Mouse (Mus musculus) midbrain, embryonic 12.5 days (tissue): ENCODE measurements around the gene Nus1. TPM values are rescaled to one million over a fixed set of nuclear protein-coding genes. Genes with fewer than 3 reads are reported as not detected.

Experiments used
- ATAC-seq: fragments of 200-750 bp; cut with Nextera tagmentation; 2 replicates; pipeline ENCODE4 v1.8.0; 2017; ENCODE audit warnings: low read depth, moderate TSS enrichment, moderate library complexity; ENCODE audit not compliant: low FRiP score
- H3K27ac ChIP-seq: fragments of 300-500 bp; sonication (generic); replicated peaks from 2 replicates; pipeline ENCODE4 v1.5.1; 2016; ENCODE audit warnings: mild to moderate bottlenecking
- H3K27me3 ChIP-seq: fragments of 300-500 bp; sonication (generic); 2 replicates; pipeline ENCODE4 v1.6.1; 2016; ENCODE audit warnings: mild to moderate bottlenecking
- H3K36me3 ChIP-seq: fragments of 300-500 bp; sonication (generic); 2 replicates; pipeline ENCODE4 v1.6.1; 2016
- H3K4me1 ChIP-seq: fragments of 300-500 bp; sonication (generic); 2 replicates; pipeline ENCODE4 v1.6.1; 2016
- H3K4me2 ChIP-seq: fragments of 300-500 bp; sonication (generic); replicated peaks from 2 replicates; pipeline ENCODE4 v1.6.1; 2016; ENCODE audit warnings: mild to moderate bottlenecking, moderate library complexity
- H3K4me3 ChIP-seq: fragments of 300-500 bp; sonication (generic); 2 replicates; pipeline ENCODE4 v1.5.1; 2016; ENCODE audit warnings: mild to moderate bottlenecking
- H3K9ac ChIP-seq: fragments of 300-500 bp; sonication (generic); replicated peaks from 2 replicates; pipeline ENCODE4 v1.6.1; 2016; ENCODE audit warnings: mild to moderate bottlenecking, moderate library complexity
- H3K9me3 ChIP-seq: fragments of 300-500 bp; sonication (generic); 2 replicates; pipeline ENCODE4 v1.6.1; 2016; ENCODE audit warnings: mild to moderate bottlenecking
- WGBS: fragments of 180-500 bp; shearing (Covaris S2); methylation state at CpG from one replicate; pipeline ENCODE4 v1.1.7; 2016; 5-methylcytosine and 5-hydroxymethylcytosine counted together
- polyA plus RNA-seq: library from polyadenylated mRNA; unstranded; fragments of >200 nt; fragmentation: Nextera tagmentation; extraction: Ambion mirVana; gene quantifications from 2 replicates; pipeline ENCODE4 v1.2.1, GENCODE M21; 2016

The Nus1 gene
- polyA plus RNA-seq, 1 experiment from 2014 or later: 18.8 TPM

- WGBS: 89% methylated on average over 4 of the region's 4 CpGs
- H3K27me3 ChIP-seq: no peaks in the 10 kb centered on the region
- no peak for ATAC-seq
These were observed 2.1 kb downstream of the Nus1 start for GRCm38 (mm10) chr10:52419402-52419801.

GRCm38 (mm10) chr10:52420526-52420925, 3.2 kb downstream of the Nus1 start:
- no peak overlapping the region for H3K9ac ChIP-seq
- no peak for ATAC-seq
- H3K36me3 ChIP-seq: no peaks in the 10 kb centered on the region
- 97% methylated on average over 1 of the region's 1 CpGs for WGBS
- no peak overlapping the region for H3K4me3 ChIP-seq
- no peak overlapping the region for H3K4me2 ChIP-seq
- H3K4me1 ChIP-seq: peaks cover 20% of the 10 kb centered on the region
- no peak overlapping the region for H3K27ac ChIP-seq
- no peaks in the 10 kb centered on the region for H3K27me3 ChIP-seq
- no peaks in the 10 kb centered on the region for H3K9me3 ChIP-seq

More at GRCm38 (mm10) chr10:52419402-52419801, 2.1 kb downstream of the Nus1 start:
- peak overlapping the region; percentile 96; the same call in 1 of the 2 replicates for H3K4me3 ChIP-seq
- peak overlapping the region; percentile 92; the same call in 1 of the 2 replicates for H3K9ac ChIP-seq
- no peak overlapping the region for H3K27ac ChIP-seq
- peaks cover 20% of the 10 kb centered on the region for H3K4me1 ChIP-seq
- H3K9me3 ChIP-seq: no peaks in the 10 kb centered on the region
- H3K36me3 ChIP-seq: no peaks in the 10 kb centered on the region
- peak overlapping the region; percentile 73 for H3K4me2 ChIP-seq

- ATAC-seq: no peak
- peaks cover 20% of the 10 kb centered on the region for H3K4me1 ChIP-seq
- no peaks in the 10 kb centered on the region for H3K27me3 ChIP-seq
- H3K27ac ChIP-seq: no peak overlapping the region
- H3K36me3 ChIP-seq: no peaks in the 10 kb centered on the region
- no peak overlapping the region for H3K9ac ChIP-seq
- no peak overlapping the region for H3K4me3 ChIP-seq
- no peak overlapping the region for H3K4me2 ChIP-seq
- WGBS: 94% methylated on average over 6 of the region's 6 CpGs
- H3K9me3 ChIP-seq: no peaks in the 10 kb centered on the region
These were observed 4.4 kb downstream of the Nus1 start for GRCm38 (mm10) chr10:52421716-52422115.

GRCm38 (mm10) chr10:52423097-52423496, 5.8 kb downstream of the Nus1 start:
- no peak overlapping the region for H3K4me3 ChIP-seq
- WGBS: 79% methylated on average over 2 of the region's 2 CpGs

GRCm38 (mm10) chr10:52426314-52426980, 9.1 kb downstream of the Nus1 start:
- H3K27me3 ChIP-seq: no peaks in the 10 kb centered on the region
- ATAC-seq: no peak
- no peaks in the 10 kb centered on the region for H3K9me3 ChIP-seq
- no peak overlapping the region for H3K27ac ChIP-seq
- 92% methylated on average over 7 of the region's 7 CpGs for WGBS
- H3K36me3 ChIP-seq: peaks cover 16% of the 10 kb centered on the region
- H3K4me3 ChIP-seq: no peak overlapping the region
- H3K9ac ChIP-seq: no peak overlapping the region
- no peak overlapping the region for H3K4me2 ChIP-seq
- H3K4me1 ChIP-seq: peaks cover 10% of the 10 kb centered on the region

More at GRCm38 (mm10) chr10:52423097-52423496, 5.8 kb downstream of the Nus1 start:
- no peak overlapping the region for H3K9ac ChIP-seq
- H3K27ac ChIP-seq: no peak overlapping the region
- H3K36me3 ChIP-seq: no peaks in the 10 kb centered on the region
- ATAC-seq: no peak
- no peaks in the 10 kb centered on the region for H3K27me3 ChIP-seq
- peaks cover 28% of the 10 kb centered on the region for H3K4me1 ChIP-seq
- no peak overlapping the region for H3K4me2 ChIP-seq
- no peaks in the 10 kb centered on the region for H3K9me3 ChIP-seq

GRCm38 (mm10) chr10:52427634-52428415, 10.5 kb downstream of the Nus1 start:
- 27% methylated on average over 2 of the region's 2 CpGs for WGBS
- H3K4me1 ChIP-seq: peaks cover 10% of the 10 kb centered on the region
- H3K4me2 ChIP-seq: no peak overlapping the region
- peaks cover 28% of the 10 kb centered on the region for H3K36me3 ChIP-seq
- no peak overlapping the region for H3K4me3 ChIP-seq
- H3K9me3 ChIP-seq: no peaks in the 10 kb centered on the region
- peak; percentile 71; the same call in 1 of the 2 replicates for ATAC-seq
- H3K27me3 ChIP-seq: no peaks in the 10 kb centered on the region
- no peak overlapping the region for H3K27ac ChIP-seq
- H3K9ac ChIP-seq: no peak overlapping the region

- Histone ChIP-seq H3K9me3 (no peaks in the 10 kb centered on the region), H3K4me3 (no peak overlapping the region), H3K4me1 (peaks cover 10% of the 10 kb centered on the region), H3K4me2 (no peak overlapping the region), H3K9ac (no peak overlapping the region), H3K27ac (no peak overlapping the region), H3K36me3 (peaks cover 58% of the 10 kb centered on the region), H3K27me3 (no peaks in the 10 kb centered on the region)
- 95% methylated on average over 1 of the region's 1 CpGs for WGBS
- ATAC-seq: no peak
These were observed 13.6 kb downstream of the Nus1 start for GRCm38 (mm10) chr10:52430953-52431352.

- WGBS: 95% methylated on average over 8 of the region's 8 CpGs
- no peak overlapping the region for H3K9ac ChIP-seq
- H3K4me2 ChIP-seq: no peak overlapping the region
- H3K27ac ChIP-seq: no peak overlapping the region
- no peak for ATAC-seq
- no peak overlapping the region for H3K4me3 ChIP-seq
- H3K4me1 ChIP-seq: no peaks in the 10 kb centered on the region
- H3K27me3 ChIP-seq: no peaks in the 10 kb centered on the region
- H3K9me3 ChIP-seq: no peaks in the 10 kb centered on the region
- peaks cover 83% of the 10 kb centered on the region for H3K36me3 ChIP-seq
These were observed 17.5 kb downstream of the Nus1 start for GRCm38 (mm10) chr10:52434836-52435235.

GRCm38 (mm10) chr10:52460614-52461013, 43.3 kb downstream of the Nus1 start:
- Histone ChIP-seq H3K4me3 (no peak overlapping the region), H3K27ac (no peak overlapping the region), H3K36me3 (no peaks in the 10 kb centered on the region), H3K4me2 (no peak overlapping the region), H3K4me1 (no peaks in the 10 kb centered on the region), H3K27me3 (no peaks in the 10 kb centered on the region), H3K9ac (no peak overlapping the region), H3K9me3 (no peaks in the 10 kb centered on the region)
- 53% methylated on average over 2 of the region's 2 CpGs for WGBS
- ATAC-seq: no peak

- Histone ChIP-seq H3K27me3 (no peaks in the 10 kb centered on the region), H3K4me1 (no peaks in the 10 kb centered on the region), H3K27ac (peak overlapping the region; percentile 73), H3K9ac (no peak overlapping the region), H3K4me3 (no peak overlapping the region), H3K4me2 (no peak overlapping the region), H3K36me3 (no peaks in the 10 kb centered on the region), H3K9me3 (no peaks in the 10 kb centered on the region)
- WGBS: 63% methylated on average over 7 of the region's 7 CpGs
- peak; percentile 83 for ATAC-seq
These were observed 46.8 kb downstream of the Nus1 start for GRCm38 (mm10) chr10:52463941-52464739.

GRCm38 (mm10) chr10:52471520-52471919, 54.2 kb downstream of the Nus1 start:
- Histone ChIP-seq H3K36me3 (no peaks in the 10 kb centered on the region), H3K4me3 (no peak overlapping the region), H3K4me2 (no peak overlapping the region), H3K27ac (no peak overlapping the region), H3K9me3 (no peaks in the 10 kb centered on the region), H3K9ac (no peak overlapping the region), H3K4me1 (no peaks in the 10 kb centered on the region), H3K27me3 (no peaks in the 10 kb centered on the region)
- no peak for ATAC-seq
- WGBS: 78% methylated on average over 4 of the region's 4 CpGs
